Mouse (Mus musculus) ZHBTc4 (cell line): ENCODE results near the gene Ly6g5b.

Source experiments
- DNase-seq: peaks from one replicate; pipeline ENCODE4 v3.0.0-alpha.2; 2011; ENCODE audit warnings: low read depth, low spot score

Ly6g5b gene

DNA sequence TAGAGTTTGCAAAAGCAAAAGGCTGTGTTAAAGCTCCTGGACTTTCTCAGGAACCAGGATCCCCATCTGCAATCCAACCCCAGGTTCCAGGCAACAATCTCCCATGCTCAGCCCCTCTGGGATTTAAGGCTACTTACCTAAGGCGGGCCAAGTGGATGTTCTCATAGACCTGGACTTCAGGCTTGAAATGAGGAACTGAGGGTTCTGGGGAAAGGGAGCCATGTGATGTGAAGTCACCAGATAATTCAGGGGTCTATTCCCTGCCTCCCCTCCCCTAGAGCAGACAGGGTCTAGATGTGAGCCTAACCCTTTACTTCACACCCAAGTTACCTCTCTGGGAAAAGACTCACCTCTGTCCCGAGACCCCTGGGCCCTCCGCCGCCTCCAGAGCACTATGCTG is 34.5 kb downstream of the Ly6g5b start:
- DNase-seq, result no peak

DNA sequence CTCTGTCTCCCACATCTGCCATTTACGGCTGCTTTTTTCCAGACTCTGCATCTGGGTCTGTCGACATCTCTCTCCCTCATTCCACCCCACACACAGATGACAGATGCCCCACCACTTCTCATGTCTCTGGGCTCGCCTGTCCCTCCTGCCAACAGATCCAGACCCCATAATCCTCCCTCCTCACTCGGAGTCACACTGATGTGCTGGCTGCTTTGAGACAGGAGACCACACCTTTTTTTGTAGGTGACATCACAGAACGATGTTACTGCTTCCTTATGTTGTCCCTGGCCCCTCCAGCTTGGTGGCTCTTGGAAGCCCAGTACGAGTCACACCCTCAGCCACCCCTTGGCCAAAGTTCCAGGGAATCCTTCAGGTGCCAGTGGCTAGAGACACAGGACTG is 35.0 kb downstream of the Ly6g5b start:
- DNase-seq, result no peak

DNA sequence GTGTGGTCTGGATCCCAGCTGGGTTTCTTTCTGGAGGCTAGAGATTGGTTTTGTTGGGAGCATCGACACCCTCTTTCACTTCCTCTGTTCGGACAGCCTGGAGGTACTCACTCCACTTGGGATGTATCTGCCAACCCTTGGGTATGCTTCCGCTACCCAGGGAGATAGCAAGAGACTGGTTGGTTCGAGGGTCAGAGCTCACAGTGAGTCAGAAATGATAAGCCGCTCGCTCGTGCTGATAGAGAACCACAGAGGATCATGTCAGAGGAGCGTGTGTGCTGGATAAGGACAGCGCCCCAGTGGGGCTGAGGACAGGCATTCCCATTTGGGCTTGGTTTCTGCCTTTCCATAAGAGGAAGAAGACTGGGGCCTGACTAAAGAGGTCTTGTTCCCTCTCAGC is 35.5 kb downstream of the Ly6g5b start:
- DNase-seq, result peak; percentile 28

DNA sequence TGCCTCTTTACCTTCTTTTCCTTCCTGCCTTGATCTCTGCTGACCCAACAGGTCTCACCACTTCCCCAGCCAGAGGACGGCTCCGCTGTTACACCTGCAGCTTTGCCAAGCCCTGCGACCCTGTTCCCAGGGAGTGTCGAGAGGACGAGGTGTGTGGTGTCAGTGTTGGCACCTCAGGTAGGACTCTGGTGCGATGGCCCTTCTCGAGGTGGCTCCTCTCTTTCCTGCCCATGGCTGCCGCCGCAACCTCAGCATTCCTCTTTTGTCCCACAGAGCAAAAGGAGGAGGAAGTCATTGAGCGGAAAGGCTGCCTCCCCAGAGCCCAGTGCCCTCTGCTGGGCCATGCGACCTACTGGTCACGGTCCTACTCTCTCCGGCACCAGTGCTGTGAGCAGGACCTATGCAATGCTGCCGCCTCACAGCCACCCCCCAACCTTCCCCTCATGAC is 37.4 kb downstream of the Ly6g5b start, which contains the start of gene Ly6g6d:
Ly6g6d (minus strand) TSS at position 280 of the 448 bp plus-strand sequence.
- DNase-seq, result no peak

DNA sequence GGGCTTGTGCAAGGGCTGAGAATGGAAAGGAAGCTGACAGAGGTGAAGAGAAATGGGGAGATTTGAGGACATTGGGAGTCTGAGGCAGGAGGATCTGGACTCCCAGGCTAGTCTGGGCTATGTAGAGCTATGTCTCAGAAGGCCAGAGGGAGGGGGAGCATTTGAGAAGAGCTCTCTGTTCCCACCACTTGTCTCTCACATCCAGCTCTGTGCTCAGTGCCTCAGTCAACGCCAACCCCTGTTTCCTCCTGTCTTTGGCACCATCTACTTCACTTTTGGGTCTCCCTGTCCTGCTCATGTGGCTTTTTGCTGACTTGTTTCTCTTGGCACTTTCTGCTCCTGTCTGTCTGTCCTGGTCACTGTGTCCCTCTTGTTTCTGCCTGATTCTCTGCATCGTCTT is 37.9 kb downstream of the Ly6g5b start:
- no peak for DNase-seq

DNA sequence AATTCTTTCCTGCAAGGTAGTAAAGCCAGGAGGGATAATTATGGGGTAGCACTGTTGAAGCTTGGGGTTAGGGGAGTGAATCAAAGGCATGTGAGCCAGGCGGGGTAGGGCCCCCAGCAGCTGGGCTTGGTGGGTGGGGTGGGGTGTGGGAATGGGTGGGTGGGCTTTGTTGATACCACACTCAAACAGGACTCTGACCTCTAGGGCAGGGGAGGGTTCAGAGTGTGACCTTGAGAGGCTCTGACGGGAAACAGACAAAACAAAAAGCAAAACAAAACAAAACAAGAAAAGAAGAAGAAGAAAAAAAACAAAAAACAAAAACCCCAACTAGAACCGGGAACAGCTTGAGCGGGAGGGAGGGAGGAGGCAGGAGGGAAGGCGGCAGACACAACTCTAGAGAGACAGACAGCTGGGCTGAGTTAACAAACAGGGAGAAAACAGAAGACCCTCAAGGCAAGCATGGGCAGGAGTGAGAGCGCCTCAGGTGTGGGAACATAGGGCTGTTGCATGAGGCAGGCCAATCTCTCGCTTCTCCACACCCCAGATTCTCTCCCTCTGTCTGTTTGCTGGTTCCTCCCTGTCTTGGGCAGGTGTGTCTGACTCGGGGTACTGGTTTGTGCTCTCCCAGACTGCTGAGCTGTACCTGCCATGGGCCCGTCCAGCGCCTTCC is 38.6 kb downstream of the Ly6g5b start, which contains the start of gene Ly6g6e:
Ly6g6e (plus strand) TSS at position 396 of the 670 bp plus-strand sequence.
- peak; percentile 64 for DNase-seq

DNA sequence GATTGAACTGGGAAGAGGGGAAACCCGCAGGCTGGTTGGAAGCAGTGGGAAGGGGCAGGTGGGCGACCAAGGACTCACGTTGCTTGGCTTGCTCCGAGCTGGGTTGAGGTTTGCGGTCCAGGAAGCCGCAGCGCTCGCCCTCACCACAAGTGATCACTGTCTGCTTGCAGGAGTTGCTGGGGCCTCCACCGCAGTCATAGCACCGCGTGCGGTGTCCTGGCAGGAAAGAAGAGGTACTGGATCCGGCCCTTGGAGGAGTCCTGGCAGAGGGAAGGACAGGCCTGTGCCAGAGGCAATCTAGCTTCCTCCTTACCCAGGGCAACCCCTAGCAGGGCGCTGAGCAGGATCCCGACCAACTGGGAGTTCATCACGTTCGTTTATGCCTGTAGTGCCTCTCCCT is 41.1 kb downstream of the Ly6g5b start:
- DNase-seq, result no peak

DNA sequence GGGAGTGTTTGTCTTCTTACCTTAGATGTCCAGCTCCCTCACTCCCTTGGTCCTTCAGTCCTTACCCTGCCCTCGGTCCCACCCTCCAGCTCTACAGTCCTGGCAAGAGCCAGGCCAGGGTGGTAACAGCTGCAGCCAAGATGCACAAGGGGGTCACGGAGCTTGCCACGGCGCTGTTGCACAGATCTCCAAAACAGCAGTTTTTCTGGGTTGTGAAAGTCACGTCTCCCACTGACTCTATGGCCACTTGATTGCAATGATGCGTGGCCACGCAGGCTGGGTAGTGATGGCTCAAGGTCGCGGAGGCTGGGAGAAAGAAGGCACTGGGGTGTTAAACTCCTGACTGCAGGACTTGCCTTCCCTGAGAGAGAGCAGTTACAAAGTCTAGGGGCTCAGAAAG is 43.8 kb downstream of the Ly6g5b start:
- no peak for DNase-seq

DNA sequence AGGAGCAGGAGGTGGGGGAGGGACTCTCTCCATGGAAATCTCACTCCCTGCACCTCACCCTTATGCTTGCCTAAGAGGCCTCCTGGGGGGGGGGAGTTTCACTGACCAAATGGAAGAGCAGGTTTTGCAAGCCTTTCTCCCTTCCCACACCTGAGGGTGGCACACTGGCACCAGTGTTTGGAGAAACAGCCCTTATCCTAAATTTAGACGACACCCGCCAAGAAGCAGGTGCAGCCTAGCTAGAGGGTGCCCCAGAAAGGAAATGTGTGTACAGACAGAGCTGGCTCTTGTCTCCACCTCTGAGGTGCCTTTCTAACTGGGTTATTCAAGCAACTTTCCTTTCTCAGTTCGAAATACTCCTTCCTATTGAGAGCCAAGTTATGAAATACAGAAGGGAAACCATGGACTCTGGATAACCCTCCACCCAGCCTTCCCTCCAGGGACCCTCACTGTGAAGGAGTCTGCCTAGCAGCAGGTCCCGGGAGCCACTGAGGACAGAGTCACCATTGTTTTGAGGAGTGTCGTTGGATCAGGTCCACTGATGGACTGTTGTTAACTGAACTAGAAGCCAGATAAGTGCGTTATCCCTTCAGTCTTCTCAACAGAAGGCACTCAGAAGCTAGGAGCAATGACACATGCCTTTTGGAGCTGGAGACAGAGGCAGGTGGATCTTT is 44.5 kb downstream of the Ly6g5b start:
- DNase-seq, result no peak

DNA sequence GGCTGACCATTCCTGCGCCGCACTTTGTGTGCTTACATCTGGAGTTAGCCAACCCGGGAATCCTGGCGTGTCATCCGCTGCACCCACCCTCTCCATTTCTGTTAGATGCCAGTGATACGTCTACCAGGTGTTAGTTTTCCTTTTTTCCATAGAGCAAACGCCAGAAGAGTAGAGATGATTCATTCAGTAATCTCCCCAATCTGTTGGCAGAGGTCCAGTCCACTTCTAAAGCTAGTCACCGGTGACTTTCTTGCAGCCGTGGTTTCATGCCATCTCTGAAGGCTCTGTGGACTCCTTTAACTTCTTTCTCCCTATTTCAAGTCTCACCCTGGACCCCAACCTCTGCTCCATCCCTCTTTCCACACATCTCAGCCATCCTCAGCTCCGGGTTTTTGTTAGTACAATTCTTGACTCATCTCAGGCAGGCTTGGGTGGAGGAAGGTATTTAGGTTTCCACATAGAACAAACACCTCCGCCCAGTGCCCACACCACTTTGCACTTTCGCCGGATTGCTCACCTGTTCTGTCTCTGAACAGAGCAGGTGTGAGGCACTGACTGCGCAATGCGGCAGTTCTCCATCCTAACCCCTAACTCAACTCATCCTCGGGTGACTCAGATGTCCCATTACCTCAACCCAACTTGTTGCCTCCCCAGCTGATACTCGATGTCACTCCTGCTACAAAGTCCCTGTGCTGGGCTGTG is 46.9 kb downstream of the Ly6g5b start:
- DNase-seq, result no peak

DNA sequence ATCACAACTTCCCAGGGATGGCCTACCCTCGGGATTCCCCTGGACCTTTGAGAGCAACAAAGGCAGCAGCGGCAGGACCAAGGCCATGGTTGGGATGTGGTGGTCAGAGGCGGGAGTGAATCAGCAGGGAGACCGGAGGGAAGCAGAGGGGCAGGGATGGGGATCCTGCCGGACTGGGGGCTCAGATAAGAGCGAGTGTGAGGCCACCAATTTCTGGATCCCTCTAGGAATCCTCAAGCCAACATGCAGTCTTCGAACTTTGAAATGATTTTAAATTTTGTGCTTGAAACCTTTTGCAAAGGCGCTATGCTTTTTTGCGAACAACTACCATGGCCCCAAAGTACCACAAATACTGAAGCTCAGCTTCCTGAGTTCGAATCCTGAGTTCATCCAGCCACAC is 49.1 kb downstream of the Ly6g5b start, which contains the start of gene Mpig6b:
Mpig6b (minus strand) TSS at position 101 of the 400 bp plus-strand sequence.
- DNase-seq, result no peak

DNA sequence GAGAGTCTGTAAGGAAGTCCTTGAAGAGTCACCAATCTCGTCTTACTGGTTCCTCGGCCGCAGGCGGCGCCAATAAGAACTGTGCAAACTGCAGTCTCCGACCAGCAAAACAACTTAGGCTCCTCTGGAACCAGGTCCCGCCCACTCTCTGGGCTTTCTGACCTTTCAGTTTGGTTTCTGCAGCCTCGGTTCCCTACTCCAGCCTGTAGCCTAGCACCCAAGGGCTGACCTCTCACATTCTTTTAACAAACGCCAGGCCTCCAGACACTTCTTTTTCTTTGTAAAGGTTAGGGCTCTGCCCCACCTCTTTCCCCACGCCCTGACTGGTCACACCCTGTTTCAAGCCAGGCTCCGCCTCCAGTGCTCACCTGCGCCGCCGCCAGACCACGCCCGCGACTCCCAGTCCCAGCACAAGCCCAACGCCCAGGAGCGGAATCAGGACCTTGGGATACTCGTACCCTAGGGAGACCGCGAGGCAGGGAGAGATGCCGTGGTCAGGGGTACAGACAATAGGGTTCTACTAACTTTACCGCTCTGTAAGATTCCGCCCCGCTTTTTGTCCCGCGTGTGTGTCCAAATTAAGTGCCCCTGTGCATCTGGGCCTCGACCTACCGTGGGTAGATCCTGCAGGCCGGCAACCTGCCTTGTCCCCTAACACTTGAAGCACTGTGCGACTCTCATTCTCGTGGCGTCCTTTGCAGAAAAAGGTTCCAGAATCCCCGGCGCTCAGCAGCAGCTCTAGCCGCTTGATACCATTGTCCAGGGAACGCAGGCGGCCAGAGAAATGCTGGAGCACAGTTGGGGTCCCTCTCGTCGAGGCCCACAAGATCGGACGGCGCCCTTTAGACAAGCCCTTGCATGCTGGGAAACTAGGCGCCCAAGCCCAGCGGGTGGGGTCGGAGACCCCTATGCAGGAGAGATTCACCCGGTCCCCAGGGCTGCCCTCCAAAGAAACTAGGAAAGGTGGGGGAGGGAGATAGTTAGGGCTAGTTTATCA is 50.0 kb downstream of the Ly6g5b start, which contains the start of gene Ly6g6c:
Ly6g6c (plus strand) TSS at position 438 of the 997 bp plus-strand sequence.
- DNase-seq, result peak; percentile 92

DNA sequence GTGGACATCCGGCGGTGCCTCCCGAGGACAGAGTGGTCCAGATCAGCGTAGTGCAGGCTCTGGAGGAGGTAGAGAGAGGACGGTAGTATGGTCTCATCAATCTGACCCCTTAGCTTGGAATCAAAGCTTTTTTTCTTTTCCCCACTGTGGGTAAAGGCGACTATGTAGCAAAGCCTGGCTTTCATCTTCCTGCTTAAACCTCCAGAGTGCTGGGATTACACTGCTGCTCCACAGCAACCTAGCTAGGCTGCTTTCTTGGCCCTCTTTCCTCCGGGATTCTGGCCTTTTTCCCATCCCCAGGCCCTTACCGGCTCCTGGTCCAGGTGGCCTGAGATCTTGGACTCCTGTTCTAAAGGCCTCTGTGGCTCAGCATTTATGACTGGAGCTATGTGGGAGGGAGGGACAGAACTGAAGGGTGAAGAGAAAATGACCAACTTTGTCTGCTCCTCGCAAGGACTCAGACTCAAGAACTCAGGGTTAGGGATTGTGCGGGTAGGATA is 50.8 kb downstream of the Ly6g5b start:
- no peak for DNase-seq
